Mouse (Mus musculus): ENCODE data around the gene Tas1r3.

DNA sequence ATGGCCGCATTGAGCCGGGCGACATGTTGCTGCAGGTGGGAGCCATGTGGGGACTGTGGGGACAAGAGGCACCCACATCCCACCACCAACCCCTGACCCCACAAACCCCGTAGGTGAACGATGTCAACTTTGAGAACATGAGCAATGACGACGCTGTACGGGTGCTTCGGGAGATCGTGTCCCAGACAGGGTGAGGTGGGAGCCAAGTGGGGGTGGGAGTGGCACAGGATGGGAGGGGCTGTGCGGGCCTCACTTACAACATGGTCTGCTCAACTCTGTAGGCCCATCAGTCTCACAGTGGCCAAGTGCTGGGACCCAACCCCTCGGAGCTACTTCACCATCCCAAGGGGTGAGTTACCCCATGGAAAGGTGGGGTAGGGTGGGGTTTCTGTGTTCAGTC lies 8.2 kb downstream of the Tas1r3 start:
- no peak for TF ChIP-seq CTCF (IDR thresholded peaks at IDR 0.05; ENCODE audit: low read depth)
- TF ChIP-seq EP300 (optimal IDR thresholded peaks at IDR 0.05) = no peak
